14 mouse cellular contexts compared by ENCODE assay signal in the genomic region with DNA sequence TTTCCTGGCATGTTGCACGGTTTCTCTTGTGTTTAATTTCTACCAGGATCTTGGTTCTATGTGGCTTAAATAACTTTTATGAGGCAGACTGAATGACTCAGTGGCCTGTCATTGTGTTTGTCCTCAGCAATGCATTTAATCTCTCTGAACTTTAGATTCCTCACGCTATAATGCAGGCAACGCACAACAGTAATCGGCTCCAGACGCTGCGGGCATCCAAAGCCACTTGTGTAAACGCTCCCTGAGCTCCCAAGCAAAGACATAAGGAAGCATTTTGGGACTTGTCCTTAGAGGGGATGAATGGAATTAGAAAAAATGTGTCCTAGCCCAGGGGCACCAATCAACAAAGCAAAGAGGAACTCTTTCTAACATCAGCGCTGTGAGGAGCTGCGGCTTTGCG. TPM values are rescaled to one million over a fixed set of nuclear protein-coding genes. Genes with fewer than 3 reads are reported as not detected.
DNase-seq lines count a peak whose midpoint lies in the region; ATAC-seq and TF ChIP-seq lines count a peak whose summit lies in the region.
"Had no signal": no experiment of that assay in that cellular context is flagged by ENCODE, and none has a peak within 500 bp of the region (broad histone marks: within the 10 kb centered on the region; RNA-seq: fewer than 3 reads in every experiment).

No protein-coding gene starts in this region.

- no peak for ATAC-seq in kidney, postnatal 0 days (replicated peaks; ENCODE audit: low FRiP score, low read depth)
- ATAC-seq in kidney, embryonic 14.5 days (ENCODE audit: low FRiP score, low TSS enrichment) = no peak
- no peak for ATAC-seq in intestine, embryonic 16.5 days
- ATAC-seq in hindbrain, embryonic 14.5 days (ENCODE audit: low FRiP score) = no peak
- ATAC-seq: hindbrain, postnatal 0 days had no signal

- DNase-seq in kidney, postnatal 0 days (ENCODE audit: low spot score) = peak; percentile 7
- DNase-seq in embryo, embryonic 10.5 days (ENCODE audit: low spot score) = peak; percentile 62
- DNase-seq in yolk sac, embryonic 10.5 days (ENCODE audit: low spot score) = no peak
- no peak for DNase-seq in c-Kit-positive CD71-positive TER-119-positive erythroid progenitor cells, embryonic 14.5 days (ENCODE audit: low spot score)
- DNase-seq in hindbrain, embryonic 14.5 days (ENCODE audit: low spot score) = no peak
- DNase-seq: kidney, postnatal 36 days had no signal

- no peak for TF ChIP-seq POLR2A in myocyte (IDR thresholded peaks at IDR 0.05; ENCODE audit: insufficient read length, low read depth)

- H3K79me2 ChIP-seq in myocyte (ENCODE audit: control insufficient read depth, insufficient read depth) = no peaks in the 10 kb centered on the region

- 75% methylated on average over 10 of the region's 10 CpGs for WGBS in kidney, postnatal 0 days
- 81% methylated on average over 10 of the region's 10 CpGs for WGBS in kidney, embryonic 14.5 days
- 61% methylated on average over 10 of the region's 10 CpGs for WGBS in intestine, embryonic 16.5 days
- WGBS in hindbrain, embryonic 14.5 days = 63% methylated on average over 10 of the region's 10 CpGs

- no peak overlapping the region for H3K4me2 ChIP-seq in kidney, postnatal 0 days (ENCODE audit: low read length)
- H3K4me2 ChIP-seq in kidney, embryonic 14.5 days (replicated peaks; ENCODE audit: low read depth, low read length) = no peak overlapping the region
- H3K4me2 ChIP-seq in intestine, embryonic 16.5 days (ENCODE audit: low read depth, low read length) = no peak overlapping the region
- H3K4me2 ChIP-seq in myocyte (ENCODE audit: low read depth) = peak overlapping the region; percentile 72
- no peak overlapping the region for H3K4me2 ChIP-seq in hindbrain, embryonic 14.5 days (replicated peaks)
- H3K4me2 ChIP-seq: heart, embryonic 12.5 days; neural tube, embryonic 13.5 days had no signal

- H3K4me1 ChIP-seq in kidney, postnatal 0 days (replicated peaks; ENCODE audit: insufficient read depth, low read length) = peaks cover 21% of the 10 kb centered on the region; the same call in 1 of the 2 replicates
- H3K4me1 ChIP-seq in kidney, embryonic 14.5 days (ENCODE audit: control insufficient read depth, insufficient read depth, low read length) = peaks cover 9% of the 10 kb centered on the region; the same call in 1 of the 2 replicates
- peaks cover 35% of the 10 kb centered on the region for H3K4me1 ChIP-seq in intestine, embryonic 16.5 days (ENCODE audit: control insufficient read depth, insufficient read depth, low read length)
- peaks cover 12% of the 10 kb centered on the region for H3K4me1 ChIP-seq in hindbrain, embryonic 14.5 days (replicated peaks; ENCODE audit: control insufficient read depth, insufficient read depth, low read length)

- H3K9ac ChIP-seq in kidney, postnatal 0 days (ENCODE audit: low read depth, low read length) = no peak overlapping the region
- no peak overlapping the region for H3K9ac ChIP-seq in kidney, embryonic 14.5 days (ENCODE audit: low read depth, low read length)
- H3K9ac ChIP-seq in intestine, embryonic 16.5 days (ENCODE audit: low read depth, low read length) = no peak overlapping the region
- no peak overlapping the region for H3K9ac ChIP-seq in hindbrain, embryonic 14.5 days
- H3K9ac ChIP-seq: heart, embryonic 12.5 days; neural tube, embryonic 13.5 days had no signal

- no peaks in the 10 kb centered on the region for H3K27me3 ChIP-seq in kidney, postnatal 0 days (ENCODE audit: insufficient read depth, low read length)
- no peaks in the 10 kb centered on the region for H3K27me3 ChIP-seq in kidney, embryonic 14.5 days (ENCODE audit: control insufficient read depth, insufficient read depth, low read length)
- no peaks in the 10 kb centered on the region for H3K27me3 ChIP-seq in intestine, embryonic 16.5 days (replicated peaks; ENCODE audit: control insufficient read depth, insufficient read depth, low read length)
- no peaks in the 10 kb centered on the region for H3K27me3 ChIP-seq in myocyte (ENCODE audit: control insufficient read depth, insufficient read depth, insufficient read length)
- H3K27me3 ChIP-seq in hindbrain, embryonic 14.5 days (ENCODE audit: control insufficient read depth, insufficient read depth, low read length) = no peaks in the 10 kb centered on the region
- H3K27me3 ChIP-seq: heart, embryonic 12.5 days; neural tube, embryonic 13.5 days had no signal

- no peak overlapping the region for H3K27ac ChIP-seq in kidney, postnatal 0 days
- no peak overlapping the region for H3K27ac ChIP-seq in kidney, embryonic 14.5 days (ENCODE audit: low read depth, low read length)
- peak overlapping the region; percentile 50 for H3K27ac ChIP-seq in intestine, embryonic 16.5 days (ENCODE audit: low read length)
- no peak overlapping the region; the same call in 1 of the 2 replicates for H3K27ac ChIP-seq in hindbrain, embryonic 14.5 days
- H3K27ac ChIP-seq: hindbrain, postnatal 0 days; macrophage; neural tube, embryonic 13.5 days had no signal

- no peaks in the 10 kb centered on the region for H3K36me3 ChIP-seq in kidney, postnatal 0 days (ENCODE audit: insufficient read depth, low read length)
- H3K36me3 ChIP-seq in kidney, embryonic 14.5 days (ENCODE audit: control insufficient read depth, insufficient read depth, low read length) = no peaks in the 10 kb centered on the region
- H3K36me3 ChIP-seq in intestine, embryonic 16.5 days (ENCODE audit: control insufficient read depth, insufficient read depth, low read length) = no peaks in the 10 kb centered on the region
- no peaks in the 10 kb centered on the region for H3K36me3 ChIP-seq in myocyte (ENCODE audit: control insufficient read depth, insufficient read depth)
- H3K36me3 ChIP-seq in hindbrain, embryonic 14.5 days (replicated peaks; ENCODE audit: control insufficient read depth, insufficient read depth) = no peaks in the 10 kb centered on the region
- H3K36me3 ChIP-seq: heart, embryonic 12.5 days; neural tube, embryonic 13.5 days had no signal

- no peak overlapping the region for H3K4me3 ChIP-seq in kidney, postnatal 0 days (replicated peaks; ENCODE audit: low read depth, low read length)
- no peak overlapping the region for H3K4me3 ChIP-seq in kidney, embryonic 14.5 days (ENCODE audit: low read length)
- no peak overlapping the region for H3K4me3 ChIP-seq in intestine, embryonic 16.5 days (ENCODE audit: low read length)
- no peak overlapping the region for H3K4me3 ChIP-seq in myocyte
- no peak overlapping the region for H3K4me3 ChIP-seq in hindbrain, embryonic 14.5 days (replicated peaks; ENCODE audit: low read length)
- H3K4me3 ChIP-seq: heart, embryonic 12.5 days; neural tube, embryonic 13.5 days had no signal

- no peaks in the 10 kb centered on the region for H3K9me3 ChIP-seq in kidney, postnatal 0 days (replicated peaks; ENCODE audit: low read length)
- H3K9me3 ChIP-seq in kidney, embryonic 14.5 days (ENCODE audit: control insufficient read depth, low read length) = no peaks in the 10 kb centered on the region
- H3K9me3 ChIP-seq in intestine, embryonic 16.5 days (ENCODE audit: control insufficient read depth, low read length) = no peaks in the 10 kb centered on the region
- no peaks in the 10 kb centered on the region for H3K9me3 ChIP-seq in hindbrain, embryonic 14.5 days (ENCODE audit: control insufficient read depth, low read length)
- H3K9me3 ChIP-seq: heart, embryonic 12.5 days; neural tube, embryonic 13.5 days had no signal

- TF ChIP-seq CTCF in kidney, postnatal 0 days (IDR thresholded peaks at IDR 0.05; ENCODE audit: low read depth) = no peak

- no peak overlapping the region for H3ac ChIP-seq in myocyte (ENCODE audit: control insufficient read depth, insufficient read length)

TF ChIP-seq in myocyte, 11 proteins besides CTCF, POLR2A, EP300 and RAD21:
- TF ChIP-seq USF1 (IDR thresholded peaks at IDR 0.05; ENCODE audit: low read depth) (no peak), MAX (IDR thresholded peaks at IDR 0.05; ENCODE audit: low read depth) (no peak), CEBPB (IDR thresholded peaks at IDR 0.05; ENCODE audit: insufficient read depth, poor library complexity, severe bottlenecking) (no peak), POLR2AphosphoS2 (IDR thresholded peaks at IDR 0.05; ENCODE audit: insufficient read length, low read depth) (no peak), MYOD1 (IDR thresholded peaks at IDR 0.05; ENCODE audit: control insufficient read depth in 1 of 3, insufficient read length in 2 of 3, low read depth in 2 of 3) (no peak), MYOG (IDR thresholded peaks at IDR 0.05; ENCODE audit: control insufficient read depth in 1 of 3, insufficient read depth in 1 of 3, insufficient read length in 2 of 3, low read depth in 2 of 3) (no peak), E2F4 (IDR thresholded peaks at IDR 0.05; ENCODE audit: insufficient read depth) (no peak), TCF3 (IDR thresholded peaks at IDR 0.05; ENCODE audit: insufficient read length, low read depth) (no peak), SRF (IDR thresholded peaks at IDR 0.05; ENCODE audit: control insufficient read depth, insufficient read length, low read depth) (no peak), REST (IDR thresholded peaks at IDR 0.05; ENCODE audit: insufficient read depth, insufficient read length) (no peak), TCF12 (IDR thresholded peaks at IDR 0.05; ENCODE audit: insufficient read depth, poor library complexity, severe bottlenecking) (no peak)

RNA-seq across cellular contexts. Expression of a gene that starts 57.6 kb away (rescaled TPM):
- 1.4 and 1.6 TPM in 2 replicates for polyA plus RNA-seq in kidney, postnatal 0 days (2015; fragmentation: Nextera tagmentation; extraction: Ambion mirVana)
- 0.84 and 1.3 TPM in 2 replicates for polyA plus RNA-seq in kidney, embryonic 14.5 days (2014; fragmentation: Nextera tagmentation; extraction: Ambion mirVana)
- not detected in 2 replicates for polyA plus RNA-seq in intestine, embryonic 16.5 days (2015; fragmentation: Nextera tagmentation; extraction: Ambion mirVana)
- polyA plus RNA-seq in myocyte (2012; fragmentation: generic; extraction: Trizol) = 0.08 TPM
- not detected in 2 replicates for polyA plus RNA-seq in hindbrain, embryonic 14.5 days (2014; fragmentation: Nextera tagmentation; extraction: Ambion mirVana)
- polyA plus RNA-seq: frontal cortex, adult 2 months; heart, embryonic 12.5 days; hindbrain, postnatal 0 days; macrophage; neural tube, embryonic 13.5 days had no signal

Comparison
In these comparisons a context has a peak if more than half of its experiments do, and no peak if none do; other contexts are left out.
1. DNase-seq: peak in kidney, postnatal 0 days (single experiment) and embryo, embryonic 10.5 days (single experiment); none in yolk sac, embryonic 10.5 days (single experiment), c-Kit-positive CD71-positive TER-119-positive erythroid progenitor cells, embryonic 14.5 days (single experiment) and hindbrain, embryonic 14.5 days (single experiment).